Mouse (Mus musculus) erythroblast, embryonic 14.5 days (primary cell): ENCODE data around the gene Nrxn3. TPM values are rescaled to one million over a fixed set of nuclear protein-coding genes. Genes with fewer than 3 reads are reported as not detected.

Experiments used
- H3K27me3 ChIP-seq: 2 replicates; pipeline ENCODE4 v1.6.1; 2012; ENCODE audit warnings: inconsistent platforms; ENCODE audit not compliant: control insufficient read depth
- H3K36me3 ChIP-seq: 2 replicates; pipeline ENCODE4 v1.6.1; 2012; ENCODE audit warnings: mild to moderate bottlenecking, inconsistent platforms; ENCODE audit not compliant: control insufficient read depth
- H3K4me1 ChIP-seq: 2 replicates; pipeline ENCODE4 v1.6.1; 2012; ENCODE audit warnings: inconsistent platforms; ENCODE audit not compliant: control insufficient read depth
- H3K4me3 ChIP-seq: replicated peaks from 2 replicates; pipeline ENCODE3; 2012; ENCODE audit warnings: moderate library complexity, mild to moderate bottlenecking, inconsistent platforms
- H3K9me3 ChIP-seq: 2 replicates; pipeline ENCODE4 v1.6.1; 2012; ENCODE audit warnings: low read length, inconsistent platforms, mixed read lengths; ENCODE audit not compliant: control insufficient read depth
- GATA1 ChIP-seq: IDR thresholded peaks from 2 replicates; pipeline ENCODE4 v1.6.1; 2012; ENCODE audit warnings: low read length, inconsistent platforms, mixed read lengths
- TAL1 ChIP-seq: IDR thresholded peaks from 3 replicates; pipeline ENCODE4 v1.6.1; 2012; ENCODE audit warnings: low read length, inconsistent platforms, mixed read lengths
- polyA plus RNA-seq: library from polyadenylated mRNA; stranded (reverse); fragments of >175 nt; gene quantifications from 2 replicates; pipeline ENCODE4 v1.2.3, GENCODE M21; 2012

Nrxn3 gene
- polyA plus RNA-seq, 1 experiment, result not detected

GRCm38 (mm10) chr12:89592459-89592858 lies 869.8 kb downstream of the Nrxn3 start:
- TF ChIP-seq GATA1 (no peak), TAL1 (no peak)
- no peaks in the 10 kb centered on the region for H3K9me3 ChIP-seq
- no peaks in the 10 kb centered on the region for H3K4me1 ChIP-seq
- no peak overlapping the region for H3K4me3 ChIP-seq
- no peaks in the 10 kb centered on the region for H3K27me3 ChIP-seq
- H3K36me3 ChIP-seq, result no peaks in the 10 kb centered on the region

GRCm38 (mm10) chr12:89613670-89614069 lies 891.0 kb downstream of the Nrxn3 start:
- Histone ChIP-seq H3K27me3 (no peaks in the 10 kb centered on the region), H3K9me3 (no peaks in the 10 kb centered on the region; the same call in 1 of the 2 replicates), H3K36me3 (no peaks in the 10 kb centered on the region), H3K4me1 (no peaks in the 10 kb centered on the region), H3K4me3 (no peak overlapping the region)
- TF ChIP-seq GATA1 (no peak), TAL1 (no peak)

GRCm38 (mm10) chr12:89625746-89626145 lies 903.1 kb downstream of the Nrxn3 start:
- Histone ChIP-seq H3K36me3 (no peaks in the 10 kb centered on the region), H3K27me3 (no peaks in the 10 kb centered on the region), H3K4me3 (no peak overlapping the region), H3K4me1 (no peaks in the 10 kb centered on the region), H3K9me3 (no peaks in the 10 kb centered on the region)
- no peak for TF ChIP-seq GATA1
- TF ChIP-seq TAL1, result no peak

- TF ChIP-seq TAL1 (no peak), GATA1 (no peak)
- Histone ChIP-seq H3K36me3 (no peaks in the 10 kb centered on the region), H3K27me3 (no peaks in the 10 kb centered on the region), H3K4me1 (no peaks in the 10 kb centered on the region), H3K4me3 (no peak overlapping the region), H3K9me3 (peaks cover 2% of the 10 kb centered on the region; the same call in 1 of the 2 replicates)
Measured at GRCm38 (mm10) chr12:89640046-89640445, 917.4 kb downstream of the Nrxn3 start.

- TF ChIP-seq TAL1, result no peak
- no peak for TF ChIP-seq GATA1
- H3K27me3 ChIP-seq, result no peaks in the 10 kb centered on the region
- peaks cover 2% of the 10 kb centered on the region; the same call in 1 of the 2 replicates for H3K9me3 ChIP-seq
- H3K36me3 ChIP-seq, result no peaks in the 10 kb centered on the region
- no peaks in the 10 kb centered on the region for H3K4me1 ChIP-seq
- no peak overlapping the region for H3K4me3 ChIP-seq
Measured at GRCm38 (mm10) chr12:89641460-89641859, 918.8 kb downstream of the Nrxn3 start.

GRCm38 (mm10) chr12:89653211-89653610 lies 930.5 kb downstream of the Nrxn3 start:
- TF ChIP-seq GATA1, result no peak
- no peak for TF ChIP-seq TAL1
- Histone ChIP-seq H3K4me1 (no peaks in the 10 kb centered on the region), H3K27me3 (no peaks in the 10 kb centered on the region), H3K9me3 (peaks cover 2% of the 10 kb centered on the region; the same call in 1 of the 2 replicates), H3K4me3 (no peak overlapping the region), H3K36me3 (no peaks in the 10 kb centered on the region)

GRCm38 (mm10) chr12:89661219-89661618 lies 938.5 kb downstream of the Nrxn3 start:
- Histone ChIP-seq H3K4me3 (no peak overlapping the region), H3K4me1 (no peaks in the 10 kb centered on the region), H3K27me3 (no peaks in the 10 kb centered on the region), H3K36me3 (no peaks in the 10 kb centered on the region), H3K9me3 (no peaks in the 10 kb centered on the region)
- TF ChIP-seq TAL1 (no peak), GATA1 (no peak)

GRCm38 (mm10) chr12:89668856-89669255 lies 946.2 kb downstream of the Nrxn3 start:
- Histone ChIP-seq H3K27me3 (no peaks in the 10 kb centered on the region), H3K9me3 (no peaks in the 10 kb centered on the region; the same call in 1 of the 2 replicates), H3K36me3 (no peaks in the 10 kb centered on the region), H3K4me3 (no peak overlapping the region), H3K4me1 (no peaks in the 10 kb centered on the region)
- TF ChIP-seq TAL1 (no peak), GATA1 (no peak)

- H3K36me3 ChIP-seq, result no peaks in the 10 kb centered on the region
- H3K9me3 ChIP-seq, result no peaks in the 10 kb centered on the region; the same call in 1 of the 2 replicates
- no peaks in the 10 kb centered on the region for H3K4me1 ChIP-seq
- TF ChIP-seq TAL1, result no peak
- no peak for TF ChIP-seq GATA1
- no peak overlapping the region for H3K4me3 ChIP-seq
- no peaks in the 10 kb centered on the region for H3K27me3 ChIP-seq
Measured at GRCm38 (mm10) chr12:89672819-89673218, 950.1 kb downstream of the Nrxn3 start.

GRCm38 (mm10) chr12:89685633-89686032 lies 963.0 kb downstream of the Nrxn3 start:
- Histone ChIP-seq H3K9me3 (0 out of 2 replicates have a peak, but pooled peaks cover 2% of the 10 kb centered on the region), H3K27me3 (no peaks in the 10 kb centered on the region), H3K4me1 (no peaks in the 10 kb centered on the region), H3K4me3 (no peak overlapping the region), H3K36me3 (no peaks in the 10 kb centered on the region)
- TF ChIP-seq TAL1, result no peak
- no peak for TF ChIP-seq GATA1
